Mouse (Mus musculus): ENCODE measurements at regions not wholly inside any gene's neighbourhood (a gene's known extent, or its start where the extent isn't known, plus 50 kb on each side); places are given as distances from the start of the nearest gene placed in this dataset.

DNA sequence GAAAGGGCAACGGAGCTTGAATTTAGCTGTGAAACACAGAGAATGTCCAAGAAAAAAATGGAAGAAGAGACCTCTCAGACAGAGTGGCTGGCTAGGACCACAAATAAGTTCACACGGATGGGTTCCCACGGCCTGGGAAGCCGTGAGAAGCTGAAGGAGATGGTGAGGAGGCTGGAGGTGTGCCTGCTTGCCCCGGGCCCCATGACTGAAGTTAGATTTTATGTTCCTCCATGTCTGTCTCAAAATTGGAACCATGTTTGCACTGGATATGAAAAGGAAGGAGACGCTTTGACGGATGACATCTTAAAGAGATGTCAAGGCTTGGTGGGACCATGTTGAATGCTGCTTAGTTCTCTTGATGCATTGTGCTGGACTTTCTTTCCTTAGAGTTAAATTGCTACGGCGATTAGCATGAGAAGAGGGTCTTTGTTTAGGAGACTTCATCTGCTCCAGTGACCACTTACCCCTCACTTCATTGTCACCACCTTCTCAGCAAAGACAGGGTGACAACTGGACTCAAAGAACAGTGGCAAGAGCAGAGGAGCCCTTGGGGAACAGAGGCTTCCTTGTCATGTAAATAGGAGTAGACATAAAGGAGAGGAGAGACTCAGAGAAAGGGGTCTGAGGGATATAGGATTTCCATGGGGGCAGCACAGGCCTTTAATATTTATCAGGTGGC, 407.4 kb upstream of the Intu start:
- 31% methylated on average over 9 of the region's 9 CpGs for WGBS
- Histone ChIP-seq H3K9me3 (ENCODE audit: control insufficient read depth, low read length) (no peaks in the 10 kb centered on the region), H3K4me3 (ENCODE audit: low read length) (no peak overlapping the region), H3K36me3 (ENCODE audit: control insufficient read depth, insufficient read depth, low read length) (no peaks in the 10 kb centered on the region), H3K4me2 (ENCODE audit: low read length) (no peak overlapping the region), H3K4me1 (ENCODE audit: control insufficient read depth, insufficient read depth, low read depth, low read length) (peaks cover 8% of the 10 kb centered on the region), H3K27ac (ENCODE audit: low read depth, low read length) (no peak overlapping the region), H3K27me3 (replicated peaks; ENCODE audit: control insufficient read depth, insufficient read depth, low read length) (no peaks in the 10 kb centered on the region), H3K9ac (ENCODE audit: low read depth, low read length) (no peak overlapping the region)
- no peak for ATAC-seq

DNA sequence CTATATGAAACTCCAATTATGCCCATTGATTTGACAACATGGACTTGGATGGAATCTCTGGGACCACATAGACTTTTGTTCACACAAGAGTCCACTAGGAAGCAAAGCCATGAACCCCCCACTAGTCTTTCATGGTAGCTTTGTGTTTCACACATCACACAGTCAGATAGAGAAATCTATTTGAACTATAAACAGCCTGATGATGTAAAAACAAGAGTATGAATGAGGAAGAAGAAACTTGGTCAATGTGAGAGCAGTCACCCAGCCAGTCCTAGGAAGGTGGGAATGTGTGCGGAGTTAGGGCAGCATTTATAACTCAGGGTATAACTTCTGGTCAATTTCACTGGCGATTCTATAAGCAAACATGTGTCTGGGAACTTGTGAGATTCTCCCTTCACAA, 404.2 kb upstream of the Intu start:
- H3K4me2 ChIP-seq (ENCODE audit: low read length): no peak overlapping the region
- no peak for ATAC-seq
- WGBS: 93% methylated on average over 2 of the region's 2 CpGs
- H3K36me3 ChIP-seq (ENCODE audit: control insufficient read depth, insufficient read depth, low read length): no peaks in the 10 kb centered on the region
- no peak overlapping the region for H3K27ac ChIP-seq (ENCODE audit: low read depth, low read length)
- no peaks in the 10 kb centered on the region for H3K9me3 ChIP-seq (ENCODE audit: control insufficient read depth, low read length)
- H3K27me3 ChIP-seq (replicated peaks; ENCODE audit: control insufficient read depth, insufficient read depth, low read length): no peaks in the 10 kb centered on the region
- H3K4me3 ChIP-seq (ENCODE audit: low read length): no peak overlapping the region
- H3K4me1 ChIP-seq (ENCODE audit: control insufficient read depth, insufficient read depth, low read depth, low read length): no peaks in the 10 kb centered on the region
- H3K9ac ChIP-seq (ENCODE audit: low read depth, low read length): no peak overlapping the region

DNA sequence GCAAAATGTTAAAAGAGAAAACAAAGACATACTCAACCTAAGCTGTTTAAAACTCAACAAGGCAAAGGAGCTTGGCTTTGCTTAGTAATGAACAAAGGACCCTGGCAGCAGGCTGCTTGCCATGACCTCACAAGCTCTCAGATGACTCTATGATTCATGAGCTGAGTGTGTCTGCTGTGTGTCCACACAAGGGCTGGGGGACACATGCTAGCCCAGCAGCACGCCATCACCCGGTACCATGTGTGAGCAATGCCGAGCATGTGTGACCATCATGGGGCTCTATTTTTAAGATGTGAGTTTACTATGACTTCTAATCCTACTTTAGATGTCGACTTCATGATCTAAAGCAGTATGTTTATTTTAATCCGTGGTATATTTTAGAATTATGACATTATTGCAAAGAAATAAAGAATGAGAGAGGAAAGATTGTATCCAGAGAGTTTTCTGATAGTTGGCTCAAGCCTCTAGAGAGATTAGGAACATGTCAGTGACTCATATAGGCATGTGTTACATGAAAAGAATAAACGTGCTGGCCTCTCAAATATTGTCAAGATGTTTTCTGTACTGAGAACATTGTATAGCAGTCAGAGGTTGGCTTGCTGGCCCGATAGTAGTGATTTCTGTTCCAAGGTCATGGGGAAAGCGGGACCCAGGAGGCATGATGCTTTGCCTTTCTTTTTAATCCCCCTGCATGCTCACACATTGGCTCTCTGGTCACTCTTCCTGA, 400.1 kb upstream of the Intu start:
- no peak overlapping the region for H3K4me3 ChIP-seq (ENCODE audit: low read length)
- no peaks in the 10 kb centered on the region for H3K9me3 ChIP-seq (ENCODE audit: control insufficient read depth, low read length)
- no peaks in the 10 kb centered on the region for H3K4me1 ChIP-seq (ENCODE audit: control insufficient read depth, insufficient read depth, low read depth, low read length)
- H3K36me3 ChIP-seq (ENCODE audit: control insufficient read depth, insufficient read depth, low read length): no peaks in the 10 kb centered on the region
- H3K27me3 ChIP-seq (replicated peaks; ENCODE audit: control insufficient read depth, insufficient read depth, low read length): no peaks in the 10 kb centered on the region
- no peak overlapping the region for H3K27ac ChIP-seq (ENCODE audit: low read depth, low read length)
- no peak overlapping the region for H3K9ac ChIP-seq (ENCODE audit: low read depth, low read length)
- no peak overlapping the region for H3K4me2 ChIP-seq (ENCODE audit: low read length)
- ATAC-seq: no peak
- WGBS: 91% methylated on average over 8 of the region's 8 CpGs

DNA sequence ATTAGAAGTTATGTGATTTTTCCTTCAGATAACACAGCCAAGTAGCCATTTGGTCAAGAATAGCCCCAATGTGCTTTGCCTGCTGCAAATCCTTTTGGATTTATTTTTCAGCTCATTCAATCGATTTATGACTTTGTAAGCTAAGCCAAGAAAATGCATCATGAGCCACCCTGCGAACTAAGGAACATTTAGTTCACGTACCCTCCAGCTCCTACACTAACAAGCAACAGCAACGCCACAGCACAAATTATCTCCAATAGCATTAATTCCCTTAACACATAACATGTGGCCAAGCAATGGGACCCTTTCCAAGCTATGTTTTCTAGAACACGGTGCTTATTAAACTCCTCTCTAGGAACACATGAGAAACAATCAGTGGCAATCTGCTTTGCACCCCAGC, 392.4 kb upstream of the Intu start:
- H3K4me2 ChIP-seq (ENCODE audit: low read length): no peak overlapping the region
- 78% methylated on average over 5 of the region's 5 CpGs for WGBS
- no peaks in the 10 kb centered on the region for H3K27me3 ChIP-seq (replicated peaks; ENCODE audit: control insufficient read depth, insufficient read depth, low read length)
- no peak overlapping the region for H3K4me3 ChIP-seq (ENCODE audit: low read length)
- H3K9me3 ChIP-seq (ENCODE audit: control insufficient read depth, low read length): no peaks in the 10 kb centered on the region
- no peak overlapping the region for H3K27ac ChIP-seq (ENCODE audit: low read depth, low read length)
- no peaks in the 10 kb centered on the region for H3K36me3 ChIP-seq (ENCODE audit: control insufficient read depth, insufficient read depth, low read length)
- no peaks in the 10 kb centered on the region for H3K4me1 ChIP-seq (ENCODE audit: control insufficient read depth, insufficient read depth, low read depth, low read length)
- no peak for ATAC-seq
- H3K9ac ChIP-seq (ENCODE audit: low read depth, low read length): no peak overlapping the region

DNA sequence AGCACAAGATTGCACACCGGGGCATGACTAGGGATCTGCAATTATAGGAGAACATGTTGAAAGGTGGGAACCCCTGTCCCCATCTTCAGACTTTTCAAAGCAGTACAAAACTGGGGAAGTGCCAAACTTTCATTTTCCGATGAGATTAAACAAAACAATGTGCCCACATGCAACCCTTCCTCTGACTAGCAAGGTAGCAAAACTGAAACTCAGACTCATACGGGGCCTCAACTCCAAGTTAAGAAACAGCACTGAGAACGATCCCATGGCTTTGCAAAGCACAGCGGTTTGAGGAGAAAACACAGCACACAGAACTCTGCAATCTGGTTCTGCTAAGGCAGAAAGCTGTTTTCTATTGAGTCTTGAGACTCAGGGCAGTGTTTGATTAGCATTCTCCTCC, 388.9 kb upstream of the Intu start:
- Histone ChIP-seq H3K27ac (ENCODE audit: low read depth, low read length) (no peak overlapping the region), H3K9me3 (ENCODE audit: control insufficient read depth, low read length) (no peaks in the 10 kb centered on the region), H3K4me2 (ENCODE audit: low read length) (no peak overlapping the region), H3K9ac (ENCODE audit: low read depth, low read length) (no peak overlapping the region), H3K36me3 (ENCODE audit: control insufficient read depth, insufficient read depth, low read length) (no peaks in the 10 kb centered on the region), H3K27me3 (replicated peaks; ENCODE audit: control insufficient read depth, insufficient read depth, low read length) (no peaks in the 10 kb centered on the region), H3K4me3 (ENCODE audit: low read length) (no peak overlapping the region), H3K4me1 (ENCODE audit: control insufficient read depth, insufficient read depth, low read depth, low read length) (no peaks in the 10 kb centered on the region)
- ATAC-seq: no peak
- WGBS: 88% methylated on average over 5 of the region's 5 CpGs

DNA sequence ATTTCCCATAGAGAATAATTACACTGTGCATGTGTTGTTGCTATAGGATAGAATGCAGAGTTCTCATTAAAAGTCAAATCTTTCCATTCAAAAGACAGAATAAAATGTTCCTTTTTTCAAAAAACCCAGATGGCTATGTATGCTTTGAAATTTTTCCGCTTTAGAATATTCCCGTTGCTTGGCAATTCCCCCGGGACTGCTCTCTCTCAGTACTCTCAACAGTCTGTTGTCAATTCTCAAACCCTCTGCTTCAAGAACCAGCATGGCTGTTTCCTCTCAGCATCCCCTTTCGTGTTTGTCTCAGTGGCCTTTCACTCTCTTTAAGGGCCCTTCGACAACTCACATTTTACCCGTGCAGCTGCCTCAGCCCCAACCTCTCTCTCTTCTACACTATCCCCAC, 372.5 kb upstream of the Intu start:
- Histone ChIP-seq H3K36me3 (ENCODE audit: control insufficient read depth, insufficient read depth, low read length) (no peaks in the 10 kb centered on the region), H3K27me3 (replicated peaks; ENCODE audit: control insufficient read depth, insufficient read depth, low read length) (no peaks in the 10 kb centered on the region), H3K4me2 (ENCODE audit: low read length) (no peak overlapping the region), H3K4me3 (ENCODE audit: low read length) (no peak overlapping the region), H3K9ac (ENCODE audit: low read depth, low read length) (no peak overlapping the region), H3K27ac (ENCODE audit: low read depth, low read length) (no peak overlapping the region), H3K4me1 (ENCODE audit: control insufficient read depth, insufficient read depth, low read depth, low read length) (no peaks in the 10 kb centered on the region), H3K9me3 (ENCODE audit: control insufficient read depth, low read length) (no peaks in the 10 kb centered on the region)
- WGBS: 73% methylated on average over 6 of the region's 6 CpGs
- no peak for ATAC-seq

DNA sequence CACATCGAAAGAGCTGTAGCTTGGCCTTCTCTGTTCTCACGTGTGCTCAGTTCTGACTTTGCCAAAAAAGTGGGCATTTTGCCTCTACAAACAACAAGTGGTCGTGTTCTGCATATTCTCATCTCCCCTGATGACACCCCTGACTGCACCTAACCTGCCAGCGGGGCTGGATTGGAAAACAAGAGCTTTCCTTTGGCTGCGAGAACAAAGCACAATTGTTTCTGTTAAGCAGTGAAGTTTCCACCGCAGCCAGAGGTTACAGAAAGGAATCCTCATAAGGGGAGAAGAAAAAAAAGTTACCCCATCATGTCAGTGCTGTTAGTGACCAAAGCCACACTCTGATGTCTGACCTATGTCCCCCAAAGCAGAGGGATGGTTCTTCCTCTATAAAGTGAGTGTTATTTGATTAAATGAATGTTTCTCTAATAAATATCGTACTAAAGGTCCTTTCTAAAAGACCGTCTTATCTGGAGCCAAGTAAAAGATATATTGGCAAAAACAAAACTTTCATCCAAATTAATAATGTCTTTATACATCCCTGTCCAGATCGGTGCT, 371.4 kb upstream of the Intu start:
- H3K4me2 ChIP-seq (ENCODE audit: low read length): no peak overlapping the region
- no peak for ATAC-seq
- WGBS: 53% methylated on average over 9 of the region's 9 CpGs

DNA sequence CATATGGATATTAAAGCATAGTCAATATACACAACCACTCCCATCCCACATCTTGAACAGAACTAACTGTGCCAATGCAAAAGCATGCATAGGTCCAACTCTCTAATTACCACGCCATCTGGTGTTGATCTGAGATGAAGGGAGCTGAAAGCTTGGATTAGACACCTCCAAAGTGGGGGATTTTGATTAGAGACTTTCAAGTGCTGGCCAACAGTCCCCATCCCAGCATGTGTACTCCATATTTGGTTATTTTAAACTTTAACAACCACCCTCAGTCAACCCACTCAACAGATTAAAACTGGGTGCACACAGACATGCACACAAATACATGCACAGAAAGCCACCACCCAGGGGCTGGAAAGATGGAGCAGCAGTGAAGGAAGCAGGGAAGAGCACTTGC, 366.9 kb upstream of the Intu start:
- 92% methylated on average over 1 of the region's 1 CpGs for WGBS

More for the DNA sequence above, 371.4 kb upstream of the Intu start:
- Histone ChIP-seq H3K4me1 (ENCODE audit: control insufficient read depth, insufficient read depth, low read depth, low read length) (no peaks in the 10 kb centered on the region), H3K9ac (ENCODE audit: low read depth, low read length) (no peak overlapping the region), H3K4me3 (ENCODE audit: low read length) (no peak overlapping the region), H3K9me3 (ENCODE audit: control insufficient read depth, low read length) (no peaks in the 10 kb centered on the region), H3K27me3 (replicated peaks; ENCODE audit: control insufficient read depth, insufficient read depth, low read length) (no peaks in the 10 kb centered on the region), H3K27ac (ENCODE audit: low read depth, low read length) (no peak overlapping the region), H3K36me3 (ENCODE audit: control insufficient read depth, insufficient read depth, low read length) (no peaks in the 10 kb centered on the region)

DNA sequence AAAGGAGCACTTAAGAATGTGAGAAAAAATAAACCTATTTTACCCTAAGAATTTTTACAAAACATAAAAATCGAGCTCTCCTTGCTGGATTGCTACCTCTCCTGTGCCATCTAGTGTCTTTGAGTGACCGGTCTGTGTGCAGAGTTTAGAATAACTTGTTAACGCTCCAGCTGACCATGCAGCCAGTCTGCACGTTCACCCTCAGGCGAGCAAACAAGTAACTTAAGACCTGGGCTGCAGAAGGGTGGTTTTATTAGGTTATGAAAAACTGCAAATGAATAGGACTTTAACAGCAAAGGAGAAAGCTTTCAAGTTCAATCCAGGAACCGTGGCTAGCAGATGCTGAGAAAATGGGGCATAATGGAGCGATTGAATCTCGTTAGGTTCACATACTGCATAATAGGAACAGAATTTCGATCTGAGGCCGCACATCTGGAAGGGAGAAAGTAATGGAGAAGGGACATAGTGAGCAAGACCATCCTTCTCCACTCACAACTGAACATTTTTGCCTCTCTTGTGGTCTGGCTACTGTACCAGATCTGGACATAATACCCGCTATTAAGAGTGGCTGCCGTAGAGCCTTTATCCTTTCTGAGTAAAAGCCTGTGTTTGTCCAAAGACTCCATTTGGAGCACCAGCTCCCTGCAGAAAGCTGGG, 363.0 kb upstream of the Intu start:
- Histone ChIP-seq H3K36me3 (ENCODE audit: control insufficient read depth, insufficient read depth, low read length) (no peaks in the 10 kb centered on the region), H3K9me3 (ENCODE audit: control insufficient read depth, low read length) (no peaks in the 10 kb centered on the region), H3K27me3 (replicated peaks; ENCODE audit: control insufficient read depth, insufficient read depth, low read length) (no peaks in the 10 kb centered on the region), H3K27ac (ENCODE audit: low read depth, low read length) (no peak overlapping the region), H3K4me3 (ENCODE audit: low read length) (no peak overlapping the region), H3K4me1 (ENCODE audit: control insufficient read depth, insufficient read depth, low read depth, low read length) (no peaks in the 10 kb centered on the region), H3K9ac (ENCODE audit: low read depth, low read length) (no peak overlapping the region), H3K4me2 (ENCODE audit: low read length) (no peak overlapping the region)
- 68% methylated on average over 12 of the region's 12 CpGs for WGBS
- no peak for ATAC-seq

More for the DNA sequence above, 366.9 kb upstream of the Intu start:
- Histone ChIP-seq H3K27ac (ENCODE audit: low read depth, low read length) (no peak overlapping the region), H3K9ac (ENCODE audit: low read depth, low read length) (no peak overlapping the region), H3K9me3 (ENCODE audit: control insufficient read depth, low read length) (no peaks in the 10 kb centered on the region), H3K4me1 (ENCODE audit: control insufficient read depth, insufficient read depth, low read depth, low read length) (no peaks in the 10 kb centered on the region), H3K4me2 (ENCODE audit: low read length) (no peak overlapping the region), H3K36me3 (ENCODE audit: control insufficient read depth, insufficient read depth, low read length) (no peaks in the 10 kb centered on the region), H3K27me3 (replicated peaks; ENCODE audit: control insufficient read depth, insufficient read depth, low read length) (no peaks in the 10 kb centered on the region), H3K4me3 (ENCODE audit: low read length) (no peak overlapping the region)
- no peak for ATAC-seq

Measured in hindbrain, embryonic 16.5 days (tissue).